Mouse (Mus musculus) intestine, postnatal 0 days (tissue): ENCODE results near the gene Pdk3. TPM values are rescaled to one million over a fixed set of nuclear protein-coding genes. Genes with fewer than 3 reads are reported as not detected.

Experiments
- ATAC-seq: fragments of 200-750 bp; cut with Nextera tagmentation; 2 replicates; pipeline ENCODE4 v1.8.0; 2017; ENCODE audit warnings: mild to moderate bottlenecking, moderate TSS enrichment, moderate library complexity
- H3K27ac ChIP-seq: fragments of 300-500 bp; sonication (generic); 2 replicates; pipeline ENCODE4 v1.5.1; 2014; ENCODE audit warnings: mild to moderate bottlenecking, low read depth, low read length, moderate library complexity
- H3K27me3 ChIP-seq: fragments of 300-500 bp; sonication (generic); replicated peaks from 2 replicates; pipeline ENCODE4 v1.6.1; 2014; ENCODE audit warnings: low read length, mixed read lengths; ENCODE audit not compliant: control insufficient read depth, insufficient read depth
- H3K36me3 ChIP-seq: fragments of 300-500 bp; sonication (generic); 2 replicates; pipeline ENCODE4 v1.6.1; 2014; ENCODE audit warnings: mild to moderate bottlenecking, moderate library complexity; ENCODE audit not compliant: control insufficient read depth, insufficient read depth
- H3K4me1 ChIP-seq: fragments of 300-500 bp; sonication (generic); replicated peaks from 2 replicates; pipeline ENCODE4 v1.6.1; 2014; ENCODE audit warnings: antibody characterized with exemption, low read length, mixed read lengths; ENCODE audit not compliant: control insufficient read depth, insufficient read depth
- H3K4me2 ChIP-seq: fragments of 300-500 bp; sonication (generic); replicated peaks from 2 replicates; pipeline ENCODE4 v1.6.1; 2014; ENCODE audit warnings: low read depth, mild to moderate bottlenecking, moderate library complexity
- H3K4me3 ChIP-seq: fragments of 300-500 bp; sonication (generic); 2 replicates; pipeline ENCODE4 v1.5.1; 2014; ENCODE audit warnings: low read depth, low read length
- H3K9ac ChIP-seq: fragments of 300-500 bp; sonication (generic); 2 replicates; pipeline ENCODE4 v1.6.1; 2014; ENCODE audit warnings: mild to moderate bottlenecking, low read depth, low read length
- H3K9me3 ChIP-seq: fragments of 300-500 bp; sonication (generic); 2 replicates; pipeline ENCODE4 v1.6.1; 2016; ENCODE audit warnings: mixed run types; ENCODE audit not compliant: control insufficient read depth
- CTCF ChIP-seq: sonication (generic); IDR thresholded peaks from 2 replicates; pipeline ENCODE4 v1.5.1; 2016; ENCODE audit warnings: low read depth, mild to moderate bottlenecking, control low read depth, antibody characterized with exemption, moderate library complexity
- WGBS: fragments of 180-500 bp; shearing (Covaris S2); extraction: QIAGEN DNeasy Blood & Tissue Kit; methylation state at CpG from one replicate; pipeline ENCODE4 v1.1.7; 2014; 5-methylcytosine and 5-hydroxymethylcytosine counted together
- polyA plus RNA-seq: library from polyadenylated mRNA; unstranded; fragments of >200 nt; fragmentation: Nextera tagmentation; extraction: Ambion mirVana; gene quantifications from 2 replicates; pipeline ENCODE4 v1.2.1, GENCODE M21; 2015

Pdk3 gene
- polyA plus RNA-seq, 1 experiment from 2014 or later: 45.7 TPM

DNA sequence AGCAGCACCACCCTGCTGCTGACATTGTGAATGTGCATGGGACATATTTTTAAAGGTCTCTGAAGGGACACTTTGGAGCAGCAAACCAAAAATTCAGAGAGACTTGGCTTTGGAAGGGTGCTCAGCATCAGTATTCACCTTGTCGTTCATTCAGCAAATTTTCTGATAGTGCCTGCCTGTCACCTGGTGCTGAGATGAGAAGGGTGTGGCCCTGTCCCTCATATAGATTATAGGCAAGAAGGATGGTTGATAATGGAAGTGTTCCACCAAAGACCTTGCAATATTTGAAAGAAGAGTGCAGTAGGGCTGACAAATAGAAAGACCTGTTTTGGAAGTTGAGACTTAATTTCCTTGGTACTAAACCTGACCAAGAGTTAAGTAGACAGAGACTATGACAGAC lies 102.5 kb downstream of the Pdk3 start:
- WGBS: 81% methylated on average over 1 of the region's 1 CpGs
- no peaks in the 10 kb centered on the region for H3K4me1 ChIP-seq
- ATAC-seq: no peak
- H3K9ac ChIP-seq: no peak overlapping the region
- no peaks in the 10 kb centered on the region for H3K36me3 ChIP-seq
- H3K9me3 ChIP-seq: no peaks in the 10 kb centered on the region
- no peak for TF ChIP-seq CTCF
- H3K4me2 ChIP-seq: no peak overlapping the region
- no peak overlapping the region for H3K4me3 ChIP-seq
- no peak overlapping the region for H3K27ac ChIP-seq
- H3K27me3 ChIP-seq: no peaks in the 10 kb centered on the region

Other genes starting within 250 kb of the Pdk3 start
- gene Pola1, start 200.0 kb downstream of the Pdk3 start, polyA plus RNA-seq: 3.0 and 3.5 TPM in 2 replicates
- gene Pcyt1b, start 177.3 kb downstream of the Pdk3 start, polyA plus RNA-seq: 0.30 and 0.58 TPM in 2 replicates
- gene AU015836, start 136.5 kb upstream of the Pdk3 start, polyA plus RNA-seq: 0.18 and 0.30 TPM in 2 replicates